Mouse (Mus musculus): ENCODE measurements around the gene Gemin4.

- TF ChIP-seq EP300 (IDR thresholded peaks at IDR 0.05) (no peak), CTCF (IDR thresholded peaks at IDR 0.05) (no peak)
Observed at GRCm38 (mm10) chr11:76179495-76180145, 37.8 kb downstream of the Gemin4 start, which contains the start of the genes Vps53 and Fam57a.

Data from lung, postnatal 0 days (tissue).